In the genomic region with DNA sequence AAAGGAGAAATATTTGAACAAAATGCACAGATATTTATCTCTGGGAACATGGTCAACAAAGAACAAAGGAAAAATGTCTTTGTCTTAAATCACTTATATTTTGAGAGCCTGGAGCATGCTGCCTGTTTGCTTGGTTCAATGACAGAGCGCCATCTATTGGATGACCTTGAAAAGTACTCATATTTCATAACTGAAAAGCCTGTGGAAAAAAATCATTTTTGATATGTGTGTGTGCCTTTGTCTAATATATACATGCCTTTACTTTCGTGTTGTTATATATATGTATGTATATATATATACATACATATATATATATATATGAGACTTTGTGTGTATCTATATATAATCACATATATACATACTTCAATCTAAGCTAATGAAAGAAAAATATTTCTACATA, we compare ENCODE assay signal across 8 mouse cellular contexts.
DNase-seq lines count a peak whose midpoint lies in the region; ATAC-seq and TF ChIP-seq lines count a peak whose summit lies in the region.

No protein-coding gene starts in this region.

- ATAC-seq in liver, postnatal 0 days, result no peak
- ATAC-seq in liver, embryonic 11.5 days (replicated peaks; ENCODE audit: low FRiP score), result no peak
- peak; percentile 80 for ATAC-seq in forebrain, embryonic 14.5 days
- ATAC-seq in midbrain, embryonic 12.5 days (ENCODE audit: low FRiP score, low read depth), result peak; percentile 80
- no peak for ATAC-seq in megakaryocyte, adult 5-6 weeks (ENCODE audit: poor library complexity, severe bottlenecking)

- TF ChIP-seq CTCF in liver, postnatal 0 days (IDR thresholded peaks at IDR 0.05; ENCODE audit: low read depth), result peak; percentile 47

- H3K36me3 ChIP-seq in liver, postnatal 0 days (replicated peaks; ENCODE audit: insufficient read depth, low read length), result no peaks in the 10 kb centered on the region
- no peaks in the 10 kb centered on the region for H3K36me3 ChIP-seq in liver, embryonic 11.5 days (ENCODE audit: control insufficient read depth, insufficient read depth, low read length)
- no peaks in the 10 kb centered on the region for H3K36me3 ChIP-seq in forebrain, embryonic 14.5 days (ENCODE audit: control insufficient read depth, insufficient read depth, low read length)
- H3K36me3 ChIP-seq in midbrain, embryonic 12.5 days, result no peaks in the 10 kb centered on the region

- no peak for TF ChIP-seq EP300 in liver, postnatal 0 days (IDR thresholded peaks at IDR 0.05; ENCODE audit: low read depth)

- H3K4me2 ChIP-seq in liver, postnatal 0 days (ENCODE audit: low read depth, low read length), result no peak overlapping the region
- H3K4me2 ChIP-seq in liver, embryonic 11.5 days, result no peak overlapping the region
- no peak overlapping the region for H3K4me2 ChIP-seq in forebrain, embryonic 14.5 days (ENCODE audit: low read length)
- H3K4me2 ChIP-seq in midbrain, embryonic 12.5 days (replicated peaks), result no peak overlapping the region

- no peaks in the 10 kb centered on the region for H3K4me1 ChIP-seq in liver, postnatal 0 days (ENCODE audit: insufficient read depth)
- no peaks in the 10 kb centered on the region for H3K4me1 ChIP-seq in liver, embryonic 11.5 days (replicated peaks; ENCODE audit: control insufficient read depth, insufficient read depth, low read length)
- no peaks in the 10 kb centered on the region for H3K4me1 ChIP-seq in forebrain, embryonic 14.5 days (ENCODE audit: control insufficient read depth, insufficient read depth, low read length)
- H3K4me1 ChIP-seq in midbrain, embryonic 12.5 days, result no peaks in the 10 kb centered on the region

- H3K9me3 ChIP-seq in liver, postnatal 0 days (ENCODE audit: low read length), result no peaks in the 10 kb centered on the region
- no peaks in the 10 kb centered on the region for H3K9me3 ChIP-seq in liver, embryonic 11.5 days (ENCODE audit: control insufficient read depth, low read length)
- H3K9me3 ChIP-seq in forebrain, embryonic 14.5 days (replicated peaks; ENCODE audit: control insufficient read depth, low read length), result no peaks in the 10 kb centered on the region
- H3K9me3 ChIP-seq in midbrain, embryonic 12.5 days, result no peaks in the 10 kb centered on the region

- H3K4me3 ChIP-seq in liver, postnatal 0 days (ENCODE audit: low read depth, low read length), result no peak overlapping the region
- no peak overlapping the region for H3K4me3 ChIP-seq in liver, embryonic 11.5 days (ENCODE audit: low read depth, low read length)
- no peak overlapping the region for H3K4me3 ChIP-seq in forebrain, embryonic 14.5 days (ENCODE audit: low read depth, low read length)
- no peak overlapping the region for H3K4me3 ChIP-seq in midbrain, embryonic 12.5 days

- H3K27ac ChIP-seq in liver, postnatal 0 days (ENCODE audit: low read depth), result no peak overlapping the region
- no peak overlapping the region for H3K27ac ChIP-seq in liver, embryonic 11.5 days (ENCODE audit: low read depth, low read length)
- H3K27ac ChIP-seq in forebrain, embryonic 14.5 days (ENCODE audit: low read depth, low read length), result no peak overlapping the region
- no peak overlapping the region for H3K27ac ChIP-seq in midbrain, embryonic 12.5 days (replicated peaks)

- no peak overlapping the region for H3K9ac ChIP-seq in liver, postnatal 0 days (replicated peaks)
- no peak overlapping the region for H3K9ac ChIP-seq in liver, embryonic 11.5 days (ENCODE audit: low read depth, low read length)
- no peak overlapping the region for H3K9ac ChIP-seq in forebrain, embryonic 14.5 days (ENCODE audit: low read length)
- no peak overlapping the region for H3K9ac ChIP-seq in midbrain, embryonic 12.5 days (replicated peaks)

- H3K27me3 ChIP-seq in liver, postnatal 0 days (ENCODE audit: insufficient read depth, low read length), result no peaks in the 10 kb centered on the region
- H3K27me3 ChIP-seq in liver, embryonic 11.5 days (replicated peaks; ENCODE audit: control insufficient read depth, insufficient read depth, low read length), result no peaks in the 10 kb centered on the region
- H3K27me3 ChIP-seq in forebrain, embryonic 14.5 days (replicated peaks; ENCODE audit: control insufficient read depth, insufficient read depth, low read length), result no peaks in the 10 kb centered on the region
- no peaks in the 10 kb centered on the region for H3K27me3 ChIP-seq in midbrain, embryonic 12.5 days

- 7% methylated on average over 2 of the region's 2 CpGs for whole genome bisulfite sequencing in liver, postnatal 0 days (ENCODE audit: insufficient replicate concordance)
- 3% methylated on average over 2 of the region's 2 CpGs for WGBS in liver, embryonic 11.5 days
- 7% methylated on average over 2 of the region's 2 CpGs for WGBS in forebrain, embryonic 14.5 days
- WGBS in midbrain, embryonic 12.5 days, result 15% methylated on average over 2 of the region's 2 CpGs

- DNase-seq in cerebellum, postnatal 10 days, result peak; percentile 54 to 79
- DNase-seq in cerebellum, adult 11-12 months, result no peak
- no peak for DNase-seq in liver, postnatal 0 days
- no peak for DNase-seq in liver, embryonic 11.5 days (ENCODE audit: low spot score)
- DNase-seq in forebrain, embryonic 14.5 days (ENCODE audit: low spot score), result peak; percentile 85
- DNase-seq in right cerebral cortex, postnatal 14 days, result no peak

Comparison
In these comparisons a context has a peak if more than half of its experiments do, and no peak if none do; other contexts are left out.
1. DNase-seq: peak in cerebellum, postnatal 10 days (2 of 2) and forebrain, embryonic 14.5 days (single experiment); none in cerebellum, adult 11-12 months (single experiment), liver, postnatal 0 days (single experiment), liver, embryonic 11.5 days (single experiment) and right cerebral cortex, postnatal 14 days (single experiment).
2. ATAC-seq: peak in forebrain, embryonic 14.5 days (single experiment) and midbrain, embryonic 12.5 days (single experiment); none in liver, postnatal 0 days (single experiment), liver, embryonic 11.5 days (single experiment) and megakaryocyte, adult 5-6 weeks (single experiment).